Mouse (Mus musculus) induced T-regulatory cell, adult 2 months (primary cell): ENCODE data around the gene Rpl13.

Experiments used
- DNase-seq: peaks from one replicate; pipeline ENCODE4 v3.0.0-alpha.2; 2012; ENCODE audit warnings: low read depth

Rpl13 gene

DNA sequence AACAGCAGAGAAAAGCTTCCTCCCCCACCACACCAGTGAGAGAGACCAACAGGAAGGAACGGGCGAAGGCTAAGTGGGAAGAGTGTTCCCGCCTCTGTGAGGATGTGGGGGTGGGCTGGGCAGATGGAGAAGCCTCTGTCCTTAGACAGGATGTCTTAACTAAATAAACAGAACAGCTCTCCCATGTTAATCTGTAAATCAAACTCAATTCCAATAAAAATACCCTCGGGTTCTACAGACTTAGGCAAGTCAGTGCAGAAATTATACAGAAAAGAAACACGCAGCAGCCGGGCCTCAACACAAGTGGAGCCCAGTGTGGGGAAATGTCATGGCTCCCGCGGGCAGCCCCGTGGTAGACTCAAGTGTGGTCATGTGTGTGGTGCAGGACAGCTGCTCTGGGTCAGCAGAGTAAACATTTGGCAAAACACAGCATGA, 48.6 kb downstream of the Rpl13 start:
- no peak for DNase-seq
